Mouse (Mus musculus) cerebellum, adult 2 months (tissue): ENCODE data around the gene Selenbp1.

Source experiments
- CTCF ChIP-seq: fragments of 200-500 bp; IDR thresholded peaks from 2 replicates; pipeline ENCODE4 v1.5.1; 2011; ENCODE audit warnings: low read depth, mild to moderate bottlenecking, control low read depth, low read length, moderate library complexity, borderline replicate concordance; ENCODE audit not compliant: insufficient read depth
- POLR2A ChIP-seq: fragments of 200-500 bp; IDR thresholded peaks from 2 replicates; pipeline ENCODE4 v1.6.1; 2011; ENCODE audit warnings: low read length, control low read depth, borderline replicate concordance; ENCODE audit not compliant: insufficient read depth

- no peak for TF ChIP-seq POLR2A
- no peak for TF ChIP-seq CTCF
These were observed 26.4 kb upstream of the Selenbp1 start for GRCm38 (mm10) chr3:94906482-94906881.
